Mouse (Mus musculus): ENCODE measurements around the gene Drap1. TPM values are rescaled to one million over a fixed set of nuclear protein-coding genes. Genes with fewer than 3 reads are reported as not detected.

The Drap1 gene
- polyA plus RNA-seq, 1 experiment from 2014 or later = 253 TPM

GRCm38 (mm10) chr19:5383326-5383725, 41.5 kb downstream of the Drap1 start:
- H3K9ac ChIP-seq = no peak overlapping the region
- ATAC-seq (ENCODE audit: low FRiP score) = no peak

GRCm38 (mm10) chr19:5377446-5377845, 47.3 kb downstream of the Drap1 start:
- H3K27ac ChIP-seq = no peak overlapping the region
- 89% methylated on average over 1 of the region's 1 CpGs for WGBS
- DNase-seq (ENCODE audit: low spot score) = no peak

More at GRCm38 (mm10) chr19:5383326-5383725, 41.5 kb downstream of the Drap1 start:
- Histone ChIP-seq H3K9me3 (ENCODE audit: control insufficient read depth, low read length) (no peaks in the 10 kb centered on the region), H3K27me3 (ENCODE audit: control insufficient read depth, insufficient read depth, low read length) (peaks cover 4% of the 10 kb centered on the region), H3K36me3 (replicated peaks; ENCODE audit: control insufficient read depth, insufficient read depth) (peaks cover 85% of the 10 kb centered on the region), H3K4me2 (replicated peaks) (no peak overlapping the region), H3K4me1 (replicated peaks; ENCODE audit: control insufficient read depth, insufficient read depth, low read length) (peaks cover 17% of the 10 kb centered on the region), H3K4me3 (replicated peaks; ENCODE audit: low read length) (no peak overlapping the region), H3K27ac (no peak overlapping the region)
- WGBS = 97% methylated on average over 12 of the region's 12 CpGs
- DNase-seq (ENCODE audit: low spot score) = no peak

GRCm38 (mm10) chr19:5374748-5375147, 50.0 kb downstream of the Drap1 start:
- Histone ChIP-seq H3K27ac (no peak overlapping the region), H3K36me3 (replicated peaks; ENCODE audit: control insufficient read depth, insufficient read depth) (peaks cover 80% of the 10 kb centered on the region), H3K4me1 (replicated peaks; ENCODE audit: control insufficient read depth, insufficient read depth, low read length) (no peaks in the 10 kb centered on the region), H3K27me3 (ENCODE audit: control insufficient read depth, insufficient read depth, low read length) (no peaks in the 10 kb centered on the region), H3K9ac (no peak overlapping the region), H3K4me3 (replicated peaks; ENCODE audit: low read length) (no peak overlapping the region), H3K4me2 (replicated peaks) (no peak overlapping the region), H3K9me3 (ENCODE audit: control insufficient read depth, low read length) (no peaks in the 10 kb centered on the region)
- ATAC-seq (ENCODE audit: low FRiP score) (no peak), DNase-seq (ENCODE audit: low spot score) (no peak)
- 80% methylated on average over 4 of the region's 4 CpGs for WGBS

More at GRCm38 (mm10) chr19:5377446-5377845, 47.3 kb downstream of the Drap1 start:
- Histone ChIP-seq H3K9me3 (ENCODE audit: control insufficient read depth, low read length) (no peaks in the 10 kb centered on the region), H3K27me3 (ENCODE audit: control insufficient read depth, insufficient read depth, low read length) (no peaks in the 10 kb centered on the region), H3K9ac (no peak overlapping the region), H3K4me3 (replicated peaks; ENCODE audit: low read length) (no peak overlapping the region), H3K4me2 (replicated peaks) (no peak overlapping the region), H3K4me1 (replicated peaks; ENCODE audit: control insufficient read depth, insufficient read depth, low read length) (no peaks in the 10 kb centered on the region), H3K36me3 (replicated peaks; ENCODE audit: control insufficient read depth, insufficient read depth) (peaks cover 82% of the 10 kb centered on the region)
- no peak for ATAC-seq (ENCODE audit: low FRiP score)

GRCm38 (mm10) chr19:5374177-5374576, 50.6 kb downstream of the Drap1 start:
- WGBS = 91% methylated on average over 4 of the region's 4 CpGs
- ATAC-seq (ENCODE audit: low FRiP score) = no peak

More at GRCm38 (mm10) chr19:5374177-5374576, 50.6 kb downstream of the Drap1 start:
- peaks cover 80% of the 10 kb centered on the region for H3K36me3 ChIP-seq (replicated peaks; ENCODE audit: control insufficient read depth, insufficient read depth)
- no peak overlapping the region for H3K27ac ChIP-seq
- H3K27me3 ChIP-seq (ENCODE audit: control insufficient read depth, insufficient read depth, low read length) = no peaks in the 10 kb centered on the region
- DNase-seq (ENCODE audit: low spot score) = no peak
- H3K4me3 ChIP-seq (replicated peaks; ENCODE audit: low read length) = no peak overlapping the region
- no peaks in the 10 kb centered on the region for H3K9me3 ChIP-seq (ENCODE audit: control insufficient read depth, low read length)
- H3K4me1 ChIP-seq (replicated peaks; ENCODE audit: control insufficient read depth, insufficient read depth, low read length) = no peaks in the 10 kb centered on the region
- H3K9ac ChIP-seq = no peak overlapping the region
- H3K4me2 ChIP-seq (replicated peaks) = no peak overlapping the region

Other genes starting within 250 kb of the Drap1 start
- gene Pacs1, start 151.9 kb downstream of the Drap1 start, polyA plus RNA-seq (2014; fragmentation: Nextera tagmentation; extraction: Ambion mirVana) = 54.3 and 59.7 TPM in 2 replicates
- 299 and 305 TPM in 2 replicates for gene Sf3b2, start 129.5 kb downstream of the Drap1 start, polyA plus RNA-seq (2014; fragmentation: Nextera tagmentation; extraction: Ambion mirVana)
- gene Gal3st3, start 126.6 kb downstream of the Drap1 start, polyA plus RNA-seq (2014; fragmentation: Nextera tagmentation; extraction: Ambion mirVana) = 34.2 and 39.8 TPM in 2 replicates
- not detected in 2 replicates for gene Catsper1, start 89.2 kb downstream of the Drap1 start, polyA plus RNA-seq (2014; fragmentation: Nextera tagmentation; extraction: Ambion mirVana)
- gene Cst6, start 75.4 kb downstream of the Drap1 start, polyA plus RNA-seq (2014; fragmentation: Nextera tagmentation; extraction: Ambion mirVana) = 11.2 and 12.2 TPM in 2 replicates
- gene Eif1ad, start 58.2 kb downstream of the Drap1 start, polyA plus RNA-seq (2014; fragmentation: Nextera tagmentation; extraction: Ambion mirVana) = 35.0 and 37.2 TPM in 2 replicates
- gene Banf1, start 57.8 kb downstream of the Drap1 start, polyA plus RNA-seq (2014; fragmentation: Nextera tagmentation; extraction: Ambion mirVana) = 308 and 323 TPM in 2 replicates
- gene Sart1, start 36.3 kb downstream of the Drap1 start, polyA plus RNA-seq (2014; fragmentation: Nextera tagmentation; extraction: Ambion mirVana) = 53.3 and 57.3 TPM in 2 replicates
- not detected in 2 replicates for gene Tsga10ip, start 22.5 kb downstream of the Drap1 start, polyA plus RNA-seq (2014; fragmentation: Nextera tagmentation; extraction: Ambion mirVana)
- 61.3 and 66.0 TPM in 2 replicates for gene AI837181, start 165 bp upstream of the Drap1 start, polyA plus RNA-seq (2014; fragmentation: Nextera tagmentation; extraction: Ambion mirVana)
- gene Fosl1, start 22.6 kb upstream of the Drap1 start, polyA plus RNA-seq (2014; fragmentation: Nextera tagmentation; extraction: Ambion mirVana) = not detected in 2 replicates
- gene Ccdc85b, start 32.9 kb upstream of the Drap1 start, polyA plus RNA-seq (2014; fragmentation: Nextera tagmentation; extraction: Ambion mirVana) = 10.4 and 10.9 TPM in 2 replicates
- 145 and 151 TPM in 2 replicates for gene Fibp, start 35.6 kb upstream of the Drap1 start, polyA plus RNA-seq (2014; fragmentation: Nextera tagmentation; extraction: Ambion mirVana)
- gene Ctsw, start 43.5 kb upstream of the Drap1 start, polyA plus RNA-seq (2014; fragmentation: Nextera tagmentation; extraction: Ambion mirVana) = 4.2 and 5.4 TPM in 2 replicates
- 37.8 and 41.1 TPM in 2 replicates for gene Efemp2, start 49.0 kb upstream of the Drap1 start, polyA plus RNA-seq (2014; fragmentation: Nextera tagmentation; extraction: Ambion mirVana)
- 40.0 and 41.7 TPM in 2 replicates for gene Mus81, start 63.4 kb upstream of the Drap1 start, polyA plus RNA-seq (2014; fragmentation: Nextera tagmentation; extraction: Ambion mirVana)
- 3,620 and 3,763 TPM in 2 replicates for gene Cfl1, start 65.5 kb upstream of the Drap1 start, polyA plus RNA-seq (2014; fragmentation: Nextera tagmentation; extraction: Ambion mirVana)
- 0.21 and 0.58 TPM in 2 replicates for gene 1700020D05Rik, start 78.8 kb upstream of the Drap1 start, polyA plus RNA-seq (2014; fragmentation: Nextera tagmentation; extraction: Ambion mirVana)
- 87.1 and 96.5 TPM in 2 replicates for gene Snx32, start 85.6 kb upstream of the Drap1 start, polyA plus RNA-seq (2014; fragmentation: Nextera tagmentation; extraction: Ambion mirVana)
- 0.07 and 0.15 TPM in 2 replicates for gene Ovol1, start 135.7 kb upstream of the Drap1 start, polyA plus RNA-seq (2014; fragmentation: Nextera tagmentation; extraction: Ambion mirVana)
- gene Ap5b1, start 143.0 kb upstream of the Drap1 start, polyA plus RNA-seq (2014; fragmentation: Nextera tagmentation; extraction: Ambion mirVana) = 3.8 and 4.0 TPM in 2 replicates
- gene Rnaseh2c, start 176.9 kb upstream of the Drap1 start, polyA plus RNA-seq (2014; fragmentation: Nextera tagmentation; extraction: Ambion mirVana) = 55.1 and 55.3 TPM in 2 replicates
- gene Kat5, start 185.3 kb upstream of the Drap1 start, polyA plus RNA-seq (2014; fragmentation: Nextera tagmentation; extraction: Ambion mirVana) = 38.4 and 41.0 TPM in 2 replicates
- gene Rela, start 212.5 kb upstream of the Drap1 start, polyA plus RNA-seq (2014; fragmentation: Nextera tagmentation; extraction: Ambion mirVana) = 30.2 and 31.0 TPM in 2 replicates
- 12.7 and 16.2 TPM in 2 replicates for gene Sipa1, start 238.7 kb upstream of the Drap1 start, polyA plus RNA-seq (2014; fragmentation: Nextera tagmentation; extraction: Ambion mirVana)

Measured in hindbrain, embryonic 14.5 days (tissue).